Mouse (Mus musculus) spleen, adult 12 weeks (tissue): ENCODE data around the gene Kank1.
"Not testable (repeated sequence)": the region's sequence is repeated elsewhere in the genome, so short reads cannot be mapped to it uniquely, and the experiment has no call there.

Experiments
- DNase-seq: peaks from one replicate; pipeline ENCODE4 v3.0.0; 2022; ENCODE audit warnings: low spot score

Kank1 gene

DNA sequence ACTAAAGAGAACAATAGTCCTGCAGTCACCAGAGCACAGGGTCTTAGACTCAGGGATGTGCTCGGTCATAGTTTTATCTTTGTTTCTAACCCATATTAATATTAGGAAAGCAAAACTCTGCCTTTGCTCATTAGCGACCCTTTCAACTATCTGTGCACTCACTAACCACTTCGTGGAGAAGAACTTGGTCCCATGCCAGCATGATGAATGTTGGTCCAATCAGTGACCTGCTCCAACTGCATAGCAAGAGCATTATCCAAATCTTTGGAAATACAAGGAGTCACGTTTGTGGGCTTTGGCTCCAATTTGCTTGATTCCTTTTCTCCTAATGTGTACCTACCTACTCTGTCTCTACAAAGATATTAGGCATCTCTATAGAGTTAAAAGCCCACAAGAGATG lies 204.0 kb downstream of the Kank1 start:
- no peak for DNase-seq

DNA sequence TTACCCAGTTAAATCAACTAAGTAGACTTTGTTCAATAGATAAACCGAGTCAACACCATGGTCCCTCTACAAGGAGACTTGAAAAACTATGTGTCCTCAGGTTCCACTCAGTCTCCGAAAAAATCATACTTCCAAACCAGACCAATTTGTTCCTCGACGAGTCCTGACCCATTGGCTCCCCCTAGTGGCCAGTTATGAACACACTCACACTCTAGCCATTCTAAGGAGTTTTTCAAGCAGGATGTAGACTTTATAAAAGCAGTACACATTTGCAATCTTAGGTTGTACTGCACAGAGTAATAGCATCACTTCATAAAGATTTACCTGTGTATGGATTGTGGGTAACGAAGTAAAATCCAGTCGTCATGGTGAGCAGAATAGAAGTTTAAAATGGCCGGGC lies 208.3 kb downstream of the Kank1 start:
- DNase-seq = no peak

DNA sequence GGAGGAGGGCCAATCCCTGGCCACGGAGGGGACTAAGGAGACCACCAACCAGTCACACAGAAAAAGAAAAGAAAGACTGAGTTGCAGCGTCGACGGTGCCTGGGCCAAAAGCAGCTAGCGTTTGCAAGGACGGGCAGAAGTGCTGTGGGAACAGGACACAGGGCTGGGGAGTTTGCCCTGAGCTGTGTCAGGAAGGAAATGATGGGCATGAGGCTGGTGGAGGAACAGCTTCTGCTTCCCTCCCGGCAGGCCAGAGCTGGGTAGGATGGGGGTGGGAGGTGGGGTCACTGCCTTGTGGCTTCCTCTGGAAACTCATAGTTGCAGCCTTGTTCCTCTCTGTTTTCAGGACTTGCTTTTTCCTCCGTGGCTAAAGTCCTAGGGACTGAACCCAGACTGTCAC lies 209.1 kb downstream of the Kank1 start:
- no peak for DNase-seq

DNA sequence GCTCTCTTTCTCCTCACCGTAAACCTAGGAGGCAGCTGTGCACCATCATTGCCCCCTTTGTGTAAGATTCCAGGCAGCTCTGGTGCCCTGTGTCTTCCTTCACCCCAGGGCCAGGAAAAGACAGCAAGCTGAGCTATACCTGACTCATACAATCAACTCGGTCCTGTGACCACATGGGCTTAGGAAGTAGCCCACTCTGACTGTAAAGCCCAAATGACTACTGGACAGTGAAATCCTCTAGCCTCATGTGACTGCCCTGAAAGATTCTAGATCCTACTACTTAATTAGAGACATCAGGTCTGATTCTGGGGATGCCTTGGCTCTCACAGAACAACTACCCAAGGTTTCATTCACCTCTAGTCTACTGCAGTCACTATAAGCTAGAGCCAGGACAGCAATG lies 209.9 kb downstream of the Kank1 start:
- no peak for DNase-seq

DNA sequence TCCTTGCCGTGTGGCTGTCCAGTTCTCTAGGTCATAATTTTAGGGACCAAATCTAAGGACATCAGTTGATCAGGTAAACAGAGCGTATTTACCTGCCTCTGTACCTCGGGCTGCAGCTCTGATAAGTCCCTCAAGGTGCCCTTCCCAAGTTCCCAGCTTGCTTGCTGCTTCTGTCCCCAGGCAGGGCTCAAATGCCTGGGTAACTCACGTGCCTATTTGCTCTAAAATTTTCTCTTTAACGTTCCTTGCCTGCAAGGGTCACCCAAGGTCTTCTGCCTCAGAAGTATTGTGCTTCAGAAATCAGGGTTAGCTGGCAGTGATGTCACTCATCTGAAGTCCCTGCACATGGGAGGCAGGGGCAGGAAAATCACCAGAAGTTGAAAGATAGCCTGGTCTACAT lies 210.6 kb downstream of the Kank1 start:
- no peak for DNase-seq

DNA sequence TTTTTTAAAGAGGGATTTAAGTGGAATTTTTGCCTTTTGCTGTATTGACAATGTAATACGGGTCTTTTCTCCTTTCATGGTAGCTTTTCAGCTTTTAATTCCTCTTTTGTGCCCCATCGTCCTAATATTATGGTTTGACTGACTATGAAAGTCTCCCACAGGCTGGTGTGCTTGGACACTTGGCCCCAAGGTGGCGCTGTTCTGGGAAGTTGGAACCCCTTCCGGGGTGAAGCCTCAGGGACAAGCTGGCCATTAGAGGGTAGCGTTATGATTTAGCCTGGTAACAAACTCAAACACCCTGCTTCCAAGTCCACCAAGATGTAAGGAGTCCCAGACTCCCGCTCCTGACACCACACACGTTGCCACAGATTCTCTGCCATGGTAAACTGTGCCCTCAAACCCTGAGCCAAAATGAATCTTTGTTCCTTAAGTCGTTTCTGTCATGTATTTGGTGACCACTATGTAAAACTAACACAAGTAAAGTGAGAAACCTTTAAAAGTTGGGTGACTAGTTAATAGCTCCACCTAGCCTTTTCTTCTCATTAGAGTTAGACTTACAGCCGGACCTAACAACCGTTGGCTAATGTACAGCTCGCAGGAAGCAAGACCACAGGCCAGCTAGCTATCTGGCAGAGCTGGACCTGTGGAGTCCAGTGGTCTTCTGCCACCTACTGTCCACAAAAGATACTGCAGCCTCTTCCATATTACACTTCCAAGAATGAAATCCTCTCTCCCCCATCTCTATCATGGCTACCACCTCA lies 214.3 kb downstream of the Kank1 start:
- no peak for DNase-seq

DNA sequence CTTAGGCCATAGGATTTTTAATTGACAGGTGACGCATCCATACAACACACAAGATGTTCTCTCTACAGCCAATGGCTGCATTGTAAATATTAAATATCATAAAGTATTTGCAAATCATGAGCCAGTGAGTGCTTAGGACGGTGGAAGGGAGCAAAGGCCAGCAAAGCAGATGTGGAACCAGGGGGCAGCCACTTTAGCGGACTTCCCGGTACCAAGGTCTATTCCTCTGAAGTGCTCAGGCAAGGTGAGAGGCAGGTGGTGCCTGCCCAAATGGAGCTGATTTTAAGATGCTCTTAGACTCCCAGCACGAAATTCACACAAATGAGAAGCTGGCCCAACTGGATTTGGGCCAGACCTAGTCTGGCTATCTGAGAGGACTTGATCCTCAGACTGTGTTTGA lies 216.4 kb downstream of the Kank1 start:
- DNase-seq = no peak

DNA sequence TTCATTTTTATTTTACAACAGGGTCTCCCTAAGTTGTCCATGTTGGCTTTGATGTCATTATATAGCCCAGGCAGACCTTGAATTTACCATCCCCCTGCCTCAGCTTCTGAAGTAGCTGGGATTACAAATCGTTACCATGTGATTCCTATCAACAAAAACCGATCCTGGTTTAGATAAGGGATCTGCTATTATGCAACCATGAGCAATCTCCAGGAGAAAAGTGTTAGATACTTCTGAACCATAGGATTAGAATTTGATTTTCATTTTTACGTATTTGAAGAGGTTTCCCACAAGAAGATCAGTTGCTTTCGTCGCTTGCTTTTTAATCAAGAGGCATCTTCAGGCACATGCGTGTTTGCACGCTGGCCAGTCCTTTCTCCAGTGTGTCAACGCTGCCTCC lies 224.0 kb downstream of the Kank1 start:
- DNase-seq = no peak

DNA sequence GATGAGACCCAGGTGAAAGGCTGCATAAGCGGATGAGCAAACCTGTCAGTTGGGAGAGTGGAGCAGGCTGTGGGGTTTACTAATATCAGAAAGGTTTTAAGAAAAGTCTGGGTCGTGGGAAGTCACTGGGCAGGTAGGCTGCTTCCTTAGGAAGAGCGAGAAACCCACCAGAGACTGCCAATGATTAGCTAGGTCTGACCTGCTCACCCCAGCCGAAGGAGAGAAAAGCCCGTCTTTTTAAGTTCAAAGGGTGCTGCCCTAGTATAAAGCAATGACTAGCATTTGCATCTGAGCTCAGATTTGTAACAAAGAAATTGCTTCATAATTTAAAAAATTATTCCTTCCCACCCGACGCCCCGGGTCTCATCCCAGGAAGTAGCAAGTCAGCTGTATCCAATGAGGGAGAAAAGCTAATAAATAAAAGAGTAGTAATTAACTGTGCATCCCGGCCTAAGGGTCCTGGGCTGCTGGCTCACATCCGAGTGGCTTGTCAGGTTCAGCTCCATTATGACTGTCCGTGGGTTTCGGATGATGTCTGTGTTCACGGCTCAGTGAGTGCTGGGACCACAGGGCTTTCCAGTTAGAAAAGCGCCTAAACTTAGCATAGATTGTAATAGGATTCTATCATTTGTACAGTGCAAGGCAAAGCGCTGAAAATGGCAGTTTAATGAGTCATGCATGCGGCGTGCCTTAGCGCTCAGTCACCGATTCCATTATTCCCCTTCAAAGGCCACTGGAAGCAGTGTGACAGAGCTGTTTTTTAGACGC lies 225.0 kb downstream of the Kank1 start:
- DNase-seq = no peak

DNA sequence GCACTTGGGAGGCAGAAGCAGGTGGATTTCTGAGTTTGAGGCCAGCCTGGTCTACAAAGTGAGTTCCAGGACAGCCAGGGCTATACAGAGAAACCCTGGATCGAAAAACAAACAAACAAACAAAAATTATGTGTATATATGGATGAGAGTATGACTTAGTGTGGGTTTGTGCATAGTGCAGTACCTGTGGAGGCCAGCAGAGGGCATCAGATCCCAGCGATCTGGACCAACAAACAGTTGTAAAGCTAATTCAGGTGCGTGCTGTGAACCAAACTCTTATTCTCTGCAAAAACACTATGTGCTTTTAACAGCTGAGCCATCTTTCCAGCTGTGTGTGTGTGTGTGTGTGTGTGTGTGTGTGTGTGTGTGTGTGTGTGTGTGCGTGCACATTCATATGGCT lies 239.0 kb downstream of the Kank1 start:
- not testable (repeated sequence) for DNase-seq

DNA sequence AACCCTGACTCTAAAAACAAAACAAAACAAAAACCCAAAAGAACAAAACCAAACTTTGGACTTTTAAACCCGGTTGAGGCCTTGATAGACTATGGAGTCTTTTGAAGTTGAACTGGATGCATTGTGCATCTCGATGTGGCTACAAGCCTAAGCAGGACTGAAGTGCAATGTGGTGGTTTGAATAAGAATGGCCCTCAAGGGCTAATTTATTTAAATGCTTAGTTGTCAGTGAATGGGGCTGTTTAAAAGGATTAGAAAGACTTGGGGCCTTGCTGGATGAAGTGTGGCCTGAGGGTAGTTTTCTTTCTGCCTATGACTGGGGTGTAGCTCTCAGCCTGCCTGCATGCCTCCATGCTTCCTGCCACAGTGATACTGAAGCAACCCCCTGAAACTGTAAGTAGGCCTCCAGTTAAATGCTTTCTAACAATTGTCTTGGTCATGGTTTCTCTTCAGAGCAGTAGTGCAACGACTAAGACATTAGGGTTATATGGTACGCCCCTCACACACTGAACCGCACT lies 242.4 kb downstream of the Kank1 start:
- no peak for DNase-seq

DNA sequence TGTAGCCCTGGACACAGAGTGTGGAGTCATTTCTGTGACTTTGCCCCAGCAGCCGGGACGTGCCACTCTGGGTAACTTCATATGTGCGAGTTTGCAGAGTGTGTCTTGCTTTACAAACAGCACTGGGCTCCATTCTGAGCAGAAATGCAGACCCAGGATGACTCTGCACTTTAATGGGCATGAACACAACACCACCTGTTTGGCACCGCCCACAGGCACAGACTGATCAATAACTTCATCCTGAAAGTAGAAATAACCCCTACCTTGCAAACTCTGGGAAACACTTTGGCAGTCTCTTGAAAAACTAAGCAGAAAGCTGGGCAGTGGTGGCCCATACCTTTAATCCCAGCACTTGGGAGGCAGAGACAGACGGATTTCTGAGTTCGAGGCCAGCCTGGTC lies 244.0 kb downstream of the Kank1 start:
- no peak for DNase-seq
